Mouse (Mus musculus) midbrain, embryonic 15.5 days (tissue): ENCODE measurements around the gene Nkpd1. TPM values are rescaled to one million over a fixed set of nuclear protein-coding genes. Genes with fewer than 3 reads are reported as not detected.

Experiments used
- ATAC-seq: fragments of 200-750 bp; cut with Nextera tagmentation; replicated peaks from 2 replicates; pipeline ENCODE4 v1.8.0; 2017; ENCODE audit warnings: moderate TSS enrichment
- H3K27ac ChIP-seq: fragments of 300-500 bp; sonication (generic); 2 replicates; pipeline ENCODE4 v1.5.1; 2015; ENCODE audit warnings: mild to moderate bottlenecking, inconsistent platforms
- H3K27me3 ChIP-seq: fragments of 300-500 bp; sonication (generic); replicated peaks from 2 replicates; pipeline ENCODE4 v1.6.1; 2015; ENCODE audit warnings: inconsistent platforms
- H3K36me3 ChIP-seq: fragments of 300-500 bp; sonication (generic); replicated peaks from 2 replicates; pipeline ENCODE4 v1.6.1; 2015; ENCODE audit warnings: inconsistent platforms
- H3K4me1 ChIP-seq: fragments of 300-500 bp; sonication (generic); 2 replicates; pipeline ENCODE4 v1.6.1; 2015; ENCODE audit warnings: inconsistent platforms
- H3K4me2 ChIP-seq: fragments of 300-500 bp; sonication (generic); 2 replicates; pipeline ENCODE4 v1.6.1; 2015; ENCODE audit warnings: inconsistent platforms, mild to moderate bottlenecking, moderate library complexity
- H3K4me3 ChIP-seq: fragments of 300-500 bp; sonication (generic); 2 replicates; pipeline ENCODE4 v1.5.1; 2015; ENCODE audit warnings: mild to moderate bottlenecking, inconsistent platforms
- H3K9ac ChIP-seq: fragments of 300-500 bp; sonication (generic); 2 replicates; pipeline ENCODE4 v1.6.1; 2015; ENCODE audit warnings: mild to moderate bottlenecking, inconsistent platforms
- H3K9me3 ChIP-seq: fragments of 300-500 bp; sonication (generic); 2 replicates; pipeline ENCODE4 v1.6.1; 2016; ENCODE audit warnings: inconsistent platforms
- WGBS: fragments of 180-500 bp; shearing (Covaris S2); methylation state at CpG from one replicate; pipeline ENCODE4 v1.1.7; 2015; ENCODE audit warnings: mixed read lengths; 5-methylcytosine and 5-hydroxymethylcytosine counted together
- polyA plus RNA-seq: library from polyadenylated mRNA; unstranded; fragments of >200 nt; fragmentation: Nextera tagmentation; extraction: Ambion mirVana; gene quantifications from 2 replicates; pipeline ENCODE4 v1.2.1, GENCODE M21; 2015

Nkpd1 gene
- polyA plus RNA-seq, 1 experiment from 2014 or later, result 0.74 TPM

DNA sequence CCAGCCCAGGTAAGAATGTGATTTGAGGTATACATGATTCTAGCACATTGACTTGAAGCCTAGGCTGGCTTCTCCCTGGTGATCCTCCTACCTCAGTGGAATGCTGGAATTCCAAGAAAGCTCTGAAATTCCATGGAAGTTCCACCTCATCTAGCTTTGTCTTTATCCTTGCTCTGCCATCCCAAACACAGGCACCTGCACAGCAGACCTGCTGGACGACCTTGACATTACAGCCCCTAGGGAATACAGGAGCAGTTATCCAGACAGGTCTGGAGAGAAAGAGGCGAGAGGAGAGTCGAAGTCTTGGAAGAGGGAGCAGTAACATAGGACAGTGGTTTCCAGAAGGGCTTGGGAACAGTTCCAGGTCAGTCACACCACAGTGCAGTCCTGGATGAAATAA is 52.0 kb downstream of the Nkpd1 start:
- Histone ChIP-seq H3K9ac (no peak overlapping the region), H3K36me3 (peaks cover 28% of the 10 kb centered on the region), H3K27ac (no peak overlapping the region), H3K27me3 (no peaks in the 10 kb centered on the region), H3K4me1 (peaks cover 22% of the 10 kb centered on the region), H3K4me3 (no peak overlapping the region), H3K4me2 (no peak overlapping the region), H3K9me3 (no peaks in the 10 kb centered on the region)
- no peak for ATAC-seq
- 85% methylated on average over 3 of the region's 3 CpGs for WGBS

DNA sequence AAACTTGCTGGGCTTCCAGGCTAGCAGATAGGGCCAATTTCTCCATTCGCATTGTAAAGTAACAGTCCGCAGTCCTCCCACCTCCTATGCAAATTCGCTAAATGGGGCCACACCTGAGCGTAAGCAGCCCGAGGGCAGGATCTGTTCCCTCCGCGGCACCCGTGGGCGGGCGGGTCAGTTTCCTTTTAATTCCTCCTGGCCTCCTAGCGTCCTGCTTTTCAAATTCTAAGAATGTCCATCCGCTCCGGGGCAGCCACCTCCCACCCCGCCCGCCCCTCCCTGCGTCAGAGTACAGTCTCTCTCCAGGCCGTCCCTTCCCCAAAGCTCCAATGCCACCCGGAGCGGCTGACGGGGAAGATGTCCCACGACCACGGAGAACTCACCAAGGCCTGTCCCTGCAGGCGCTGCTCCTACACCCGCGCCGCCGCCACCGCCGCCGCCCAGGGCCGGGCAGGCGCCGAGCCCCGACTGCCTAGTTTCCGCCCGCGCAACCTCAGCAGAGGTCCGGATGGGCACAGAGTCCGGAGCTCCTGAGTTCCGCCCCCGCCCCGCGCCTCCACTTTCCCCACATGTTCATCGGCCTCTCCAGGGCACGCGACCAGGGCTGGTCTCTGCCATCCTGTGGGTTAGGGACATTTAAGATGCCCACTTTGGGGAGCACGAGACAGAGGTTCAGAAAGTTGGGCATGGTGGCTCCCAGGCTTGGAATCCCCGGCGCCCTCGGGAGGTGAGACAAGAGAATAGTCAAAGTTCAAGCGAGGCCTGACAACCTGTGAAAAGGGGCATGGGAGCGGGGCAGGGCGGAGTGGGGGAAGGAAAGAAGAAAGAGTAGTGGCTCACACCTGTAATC is 55.5 kb downstream of the Nkpd1 start:
- ATAC-seq, result peak; percentile 88
- WGBS, result under 1% methylated on average over 53 of the region's 53 CpGs
- peaks cover 31% of the 10 kb centered on the region for H3K4me1 ChIP-seq
- H3K9me3 ChIP-seq, result no peaks in the 10 kb centered on the region
- peak overlapping the region; percentile 74 for H3K27ac ChIP-seq
- H3K4me2 ChIP-seq, result peak overlapping the region; percentile 82
- H3K9ac ChIP-seq, result peak overlapping the region; percentile 69
- peaks cover 27% of the 10 kb centered on the region for H3K27me3 ChIP-seq
- H3K36me3 ChIP-seq, result peaks cover 19% of the 10 kb centered on the region; the same call in 1 of the 2 replicates
- H3K4me3 ChIP-seq, result peak overlapping the region; percentile 61

DNA sequence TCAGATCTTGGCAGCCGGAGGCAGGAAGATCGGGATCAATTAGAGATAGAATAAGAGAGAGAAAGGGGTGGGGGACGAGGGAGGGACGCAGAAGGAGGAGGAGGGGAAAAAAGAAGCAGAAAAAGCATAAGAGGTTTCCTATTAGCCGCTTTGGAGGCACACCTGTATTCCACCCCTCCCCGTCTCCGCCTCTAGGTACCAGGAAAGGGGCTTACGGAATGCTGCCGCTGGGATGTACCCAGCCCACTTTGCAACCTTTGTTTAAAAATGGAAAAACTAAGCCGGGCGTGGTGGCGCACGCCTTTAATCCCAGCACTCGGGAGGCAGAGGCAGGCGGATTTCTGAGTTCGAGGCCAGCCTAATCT is 56.1 kb downstream of the Nkpd1 start:
- peak; percentile 15 for ATAC-seq
- Histone ChIP-seq H3K4me2 (peak overlapping the region; percentile 82), H3K27me3 (peaks cover 33% of the 10 kb centered on the region), H3K36me3 (peaks cover 15% of the 10 kb centered on the region; the same call in 1 of the 2 replicates), H3K4me3 (peak overlapping the region; percentile 61), H3K9me3 (no peaks in the 10 kb centered on the region), H3K27ac (peak overlapping the region; percentile 74; the same call in 1 of the 2 replicates), H3K9ac (peak overlapping the region; percentile 69), H3K4me1 (peaks cover 31% of the 10 kb centered on the region)
- 25% methylated on average over 16 of the region's 16 CpGs for WGBS

Other genes with a start within 250 kb of the Nkpd1 start
- 35.9 and 37.4 TPM in 2 replicates for gene Vasp, start 246.0 kb upstream of the Nkpd1 start, polyA plus RNA-seq
- gene Ppm1n, start 237.8 kb upstream of the Nkpd1 start, polyA plus RNA-seq, result 1.1 and 1.7 TPM in 2 replicates
- gene Rtn2, start 235.2 kb upstream of the Nkpd1 start, polyA plus RNA-seq, result 112 and 121 TPM in 2 replicates
- gene Fosb, start 207.8 kb upstream of the Nkpd1 start, polyA plus RNA-seq, result 0.08 TPM in 1 of 2 replicates, not detected in the other
- 80.2 and 83.3 TPM in 2 replicates for gene Ercc1, start 173.1 kb upstream of the Nkpd1 start, polyA plus RNA-seq
- 22.0 and 25.1 TPM in 2 replicates for gene Cd3eap, start 158.4 kb upstream of the Nkpd1 start, polyA plus RNA-seq
- 2.1 and 2.5 TPM in 2 replicates for gene Ppp1r13l, start 158.1 kb upstream of the Nkpd1 start, polyA plus RNA-seq
- 29.7 and 33.0 TPM in 2 replicates for gene Ercc2, start 135.8 kb upstream of the Nkpd1 start, polyA plus RNA-seq
- gene Klc3, start 113.7 kb upstream of the Nkpd1 start, polyA plus RNA-seq, result 1.4 and 1.5 TPM in 2 replicates
- not detected in 2 replicates for gene Ckm, start 113.1 kb upstream of the Nkpd1 start, polyA plus RNA-seq
- 20.4 and 20.6 TPM in 2 replicates for gene Mark4, start 59.0 kb upstream of the Nkpd1 start, polyA plus RNA-seq
- 0.17 and 0.57 TPM in 2 replicates for gene Exoc3l2, start 54.5 kb upstream of the Nkpd1 start, polyA plus RNA-seq
- 4.8 and 5.0 TPM in 2 replicates for gene Bloc1s3, start 9.5 kb upstream of the Nkpd1 start, polyA plus RNA-seq
- 38.3 and 39.1 TPM in 2 replicates for gene Trappc6a, start 9.4 kb upstream of the Nkpd1 start, polyA plus RNA-seq
- 44.0 and 48.3 TPM in 2 replicates for gene Ppp1r37, start 45.2 kb downstream of the Nkpd1 start, polyA plus RNA-seq
- gene Zfp296, start 59.4 kb downstream of the Nkpd1 start, polyA plus RNA-seq, result 0.25 and 0.26 TPM in 2 replicates
- 142 and 155 TPM in 2 replicates for gene Gemin7, start 59.8 kb downstream of the Nkpd1 start, polyA plus RNA-seq
- 67.2 and 69.1 TPM in 2 replicates for gene Clasrp, start 86.6 kb downstream of the Nkpd1 start, polyA plus RNA-seq
- gene Relb, start 111.6 kb downstream of the Nkpd1 start, polyA plus RNA-seq, result 5.5 and 5.9 TPM in 2 replicates
- gene Clptm1, start 147.2 kb downstream of the Nkpd1 start, polyA plus RNA-seq, result 129 and 135 TPM in 2 replicates
- 1.2 TPM in 1 of 2 replicates, not detected in the other for gene Apoc2, start 160.1 kb downstream of the Nkpd1 start, polyA plus RNA-seq
- not detected in 2 replicates for gene Gm44805, start 163.6 kb downstream of the Nkpd1 start, polyA plus RNA-seq
- not detected in 2 replicates for gene Apoc4, start 163.6 kb downstream of the Nkpd1 start, polyA plus RNA-seq
- 1.5 and 1.6 TPM in 2 replicates for gene Apoc1, start 174.8 kb downstream of the Nkpd1 start, polyA plus RNA-seq
- 385 and 514 TPM in 2 replicates for gene Apoe, start 181.3 kb downstream of the Nkpd1 start, polyA plus RNA-seq
- 139 and 156 TPM in 2 replicates for gene Tomm40, start 197.6 kb downstream of the Nkpd1 start, polyA plus RNA-seq
- 56.3 and 60.8 TPM in 2 replicates for gene Nectin2, start 232.6 kb downstream of the Nkpd1 start, polyA plus RNA-seq